Mouse (Mus musculus): ENCODE results near the gene Tbc1d22a. TPM values are rescaled to one million over a fixed set of nuclear protein-coding genes. Genes with fewer than 3 reads are reported as not detected.

Tbc1d22a gene
- polyA plus RNA-seq, 1 experiment from 2014 or later, result 12.4 TPM

DNA sequence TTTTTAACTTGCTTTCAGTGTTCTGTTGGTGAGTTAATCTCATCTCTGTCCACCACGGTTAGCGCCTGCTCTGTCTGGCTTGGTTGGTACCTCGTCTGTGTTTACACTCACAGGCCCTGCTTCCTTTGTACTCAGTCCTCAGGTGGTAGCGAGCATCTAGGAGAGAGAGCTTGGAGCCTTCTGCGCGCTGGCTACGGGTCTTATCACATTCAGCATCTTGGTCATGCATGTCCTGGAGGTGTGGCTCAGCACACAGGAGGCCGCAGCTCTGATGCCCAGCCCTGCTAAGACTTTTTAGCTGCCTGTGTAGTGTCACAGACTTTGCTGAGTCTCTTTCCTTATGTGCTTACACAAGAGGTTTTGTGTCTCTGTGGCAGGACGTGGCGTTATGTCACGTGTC is 15.4 kb downstream of the Tbc1d22a start:
- Histone ChIP-seq H3K9me3 (no peaks in the 10 kb centered on the region), H3K27me3 (no peaks in the 10 kb centered on the region), H3K4me1 (0 out of 2 replicates have a peak, but pooled peaks cover 8% of the 10 kb centered on the region), H3K4me2 (no peak overlapping the region), H3K36me3 (no peaks in the 10 kb centered on the region), H3K9ac (no peak overlapping the region), H3K4me3 (no peak overlapping the region), H3K27ac (no peak overlapping the region)
- ATAC-seq (ENCODE audit: insufficient number of reproducible peaks, low FRiP score, low TSS enrichment, low read depth), result no peak
- WGBS, result 59% methylated on average over 11 of the region's 11 CpGs

DNA sequence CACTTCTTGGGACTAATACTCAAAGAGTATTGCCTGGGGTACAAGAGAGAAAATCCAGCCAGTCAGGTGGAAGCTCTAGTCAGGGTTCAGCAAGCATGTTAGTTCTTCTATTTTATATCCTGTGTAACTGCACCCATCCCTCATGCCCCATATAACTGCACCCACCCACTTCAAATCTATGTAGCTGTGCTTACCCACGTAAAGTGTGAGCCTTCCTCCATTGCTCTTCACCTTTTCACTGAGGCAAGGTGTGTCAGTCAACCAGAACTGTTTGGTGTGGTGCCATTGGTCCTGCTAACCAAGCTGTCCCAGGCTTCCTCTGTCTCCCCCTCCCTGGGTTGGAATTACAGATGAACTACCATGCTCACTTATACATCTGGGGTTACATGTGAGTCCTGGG is 16.9 kb downstream of the Tbc1d22a start:
- no peak for ATAC-seq (ENCODE audit: insufficient number of reproducible peaks, low FRiP score, low TSS enrichment, low read depth)
- H3K9ac ChIP-seq, result no peak overlapping the region
- 0 out of 2 replicates have a peak, but pooled peaks cover 8% of the 10 kb centered on the region for H3K4me1 ChIP-seq
- H3K36me3 ChIP-seq, result peaks cover 13% of the 10 kb centered on the region; the same call in 1 of the 2 replicates
- H3K4me2 ChIP-seq, result no peak overlapping the region
- no peak overlapping the region for H3K27ac ChIP-seq
- H3K9me3 ChIP-seq, result no peaks in the 10 kb centered on the region
- H3K4me3 ChIP-seq, result no peak overlapping the region
- 68% methylated on average over 1 of the region's 1 CpGs for WGBS
- no peaks in the 10 kb centered on the region for H3K27me3 ChIP-seq

DNA sequence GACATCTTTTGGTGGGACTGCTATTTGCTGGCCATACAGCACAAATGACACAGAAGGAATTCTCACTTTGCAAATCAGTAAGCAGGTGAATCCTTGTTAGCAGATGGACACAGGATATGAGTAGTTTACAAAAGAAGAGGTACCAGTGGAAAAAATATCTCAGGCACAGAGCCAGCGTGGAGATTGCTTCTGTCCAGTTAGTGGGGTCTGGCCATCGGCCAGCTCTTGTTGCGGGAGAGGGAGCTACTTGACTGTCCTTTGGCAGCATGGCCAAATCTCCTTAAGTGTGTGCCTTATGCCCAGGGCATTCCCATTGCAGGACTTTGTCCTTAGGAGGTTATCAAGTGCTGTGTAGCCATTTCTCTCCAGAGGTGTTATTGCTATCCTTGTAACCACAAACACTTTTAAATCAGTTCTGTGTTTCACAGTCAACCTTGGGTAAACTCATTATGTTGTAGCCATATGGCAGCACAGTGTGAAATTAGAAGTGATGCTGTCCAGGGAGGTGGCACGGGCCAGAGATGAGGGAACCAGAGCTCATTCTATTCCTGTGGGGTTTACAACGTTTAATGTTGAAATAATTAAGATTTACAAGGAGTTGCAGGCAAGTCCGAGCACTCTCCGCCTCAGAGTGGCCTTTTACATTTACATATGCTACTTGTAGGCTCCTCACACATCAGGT is 17.7 kb downstream of the Tbc1d22a start:
- peaks cover 16% of the 10 kb centered on the region for H3K36me3 ChIP-seq
- H3K27me3 ChIP-seq, result no peaks in the 10 kb centered on the region
- H3K9me3 ChIP-seq, result no peaks in the 10 kb centered on the region
- no peak overlapping the region for H3K9ac ChIP-seq
- H3K4me1 ChIP-seq, result 0 out of 2 replicates have a peak, but pooled peaks cover 8% of the 10 kb centered on the region
- H3K4me3 ChIP-seq, result no peak overlapping the region
- WGBS, result 27% methylated on average over 7 of the region's 7 CpGs
- H3K27ac ChIP-seq, result no peak overlapping the region
- no peak overlapping the region for H3K4me2 ChIP-seq
- no peak for ATAC-seq (ENCODE audit: insufficient number of reproducible peaks, low FRiP score, low TSS enrichment, low read depth)

DNA sequence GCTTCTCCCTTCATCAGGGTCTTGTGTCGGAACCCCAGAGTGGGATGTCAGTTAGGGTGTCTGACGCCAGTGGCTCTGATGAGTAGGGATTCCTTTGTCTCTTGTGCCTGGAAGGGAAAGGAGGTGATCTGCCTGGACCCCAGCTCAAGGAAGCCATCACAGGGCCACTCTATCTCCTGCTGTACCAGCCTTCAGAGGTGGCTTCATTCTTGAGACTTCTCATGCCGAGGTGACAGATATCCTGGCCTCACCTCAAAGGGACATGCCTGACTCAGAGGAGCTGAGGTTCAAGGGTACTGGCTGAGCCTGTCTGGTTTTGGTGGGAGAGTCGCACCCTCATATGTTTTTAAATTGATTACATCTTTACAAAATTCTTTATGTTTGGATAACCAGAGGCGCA is 19.7 kb downstream of the Tbc1d22a start:
- ATAC-seq (ENCODE audit: insufficient number of reproducible peaks, low FRiP score, low TSS enrichment, low read depth), result no peak
- 0 out of 2 replicates have a peak, but pooled peaks cover 8% of the 10 kb centered on the region for H3K4me1 ChIP-seq
- WGBS, result 85% methylated on average over 5 of the region's 5 CpGs
- no peak overlapping the region for H3K4me3 ChIP-seq
- H3K4me2 ChIP-seq, result no peak overlapping the region
- no peak overlapping the region for H3K9ac ChIP-seq
- no peaks in the 10 kb centered on the region for H3K9me3 ChIP-seq
- no peak overlapping the region for H3K27ac ChIP-seq
- no peaks in the 10 kb centered on the region for H3K27me3 ChIP-seq
- peaks cover 20% of the 10 kb centered on the region for H3K36me3 ChIP-seq

DNA sequence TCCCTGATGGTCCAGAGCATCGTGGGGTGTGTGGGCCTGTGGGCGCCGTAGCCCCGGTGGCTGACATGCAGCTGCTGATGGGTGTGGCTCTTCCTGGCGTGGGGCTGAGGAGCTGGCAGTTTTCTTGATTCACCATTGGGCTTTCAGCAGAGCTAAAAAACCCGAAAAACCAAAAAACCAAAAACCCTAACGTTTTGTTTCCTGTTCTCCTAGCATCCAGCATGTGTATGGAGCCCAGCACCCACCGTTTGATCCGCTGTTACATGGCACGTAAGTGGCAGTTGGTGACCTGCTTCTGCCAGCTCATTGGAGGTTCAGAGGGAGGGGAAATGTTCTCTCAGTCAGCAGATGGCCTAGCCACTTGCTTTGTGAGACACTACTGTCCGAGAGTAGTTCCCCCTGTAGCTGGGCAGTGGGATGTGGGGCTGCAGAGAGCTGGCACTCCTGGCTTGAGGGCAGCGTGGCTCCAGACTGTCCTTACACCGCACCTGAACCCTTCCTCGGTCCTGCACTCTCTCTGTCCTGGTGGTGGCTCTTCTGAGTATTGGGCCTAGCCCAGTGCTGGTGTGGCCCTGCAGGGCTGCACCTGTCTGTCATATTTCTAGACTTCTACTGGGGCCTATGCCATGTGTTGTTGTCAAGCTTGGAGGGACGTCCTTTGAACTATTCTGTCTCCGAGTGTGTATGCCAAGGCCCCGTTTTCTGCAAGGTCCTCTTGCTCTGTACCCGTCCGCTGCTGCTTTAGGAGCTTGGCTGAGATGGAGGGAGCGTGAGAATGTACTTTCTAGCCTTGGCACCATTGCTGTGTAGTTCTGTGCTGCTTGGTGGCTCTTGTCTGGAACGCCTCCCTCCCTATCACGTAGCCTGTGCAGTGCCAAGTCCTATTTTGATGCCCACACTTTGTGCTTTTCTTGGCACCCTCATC is 20.5 kb downstream of the Tbc1d22a start:
- Histone ChIP-seq H3K36me3 (peaks cover 20% of the 10 kb centered on the region), H3K27me3 (no peaks in the 10 kb centered on the region), H3K27ac (no peak overlapping the region), H3K4me3 (no peak overlapping the region), H3K4me1 (0 out of 2 replicates have a peak, but pooled peaks cover 5% of the 10 kb centered on the region), H3K9me3 (no peaks in the 10 kb centered on the region), H3K9ac (no peak overlapping the region), H3K4me2 (no peak overlapping the region)
- 80% methylated on average over 22 of the region's 22 CpGs for WGBS
- no peak for ATAC-seq (ENCODE audit: insufficient number of reproducible peaks, low FRiP score, low TSS enrichment, low read depth)

DNA sequence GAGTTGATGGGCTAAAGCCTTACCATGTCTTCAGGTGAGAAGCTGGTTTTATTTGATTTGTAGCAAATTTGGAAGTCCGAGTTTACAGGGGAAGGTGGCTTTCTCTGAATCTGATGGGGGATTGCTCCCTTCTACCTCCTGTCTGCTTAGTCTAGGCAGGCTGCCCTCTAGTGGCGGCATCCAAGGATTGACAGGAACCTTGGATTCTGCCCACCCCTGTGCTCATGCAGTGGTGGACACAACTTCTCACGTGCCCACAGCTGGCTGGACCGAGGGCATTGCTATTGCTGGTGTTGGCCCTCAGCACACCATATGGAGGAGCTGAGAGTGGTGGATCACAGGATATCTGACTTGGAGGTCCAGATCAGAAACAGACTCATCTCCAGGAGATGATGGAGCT is 22.0 kb downstream of the Tbc1d22a start:
- no peak overlapping the region for H3K4me2 ChIP-seq
- no peak overlapping the region for H3K4me3 ChIP-seq
- H3K9me3 ChIP-seq, result no peaks in the 10 kb centered on the region
- H3K9ac ChIP-seq, result no peak overlapping the region
- 42% methylated on average over 4 of the region's 4 CpGs for WGBS
- peaks cover 27% of the 10 kb centered on the region for H3K36me3 ChIP-seq
- no peaks in the 10 kb centered on the region for H3K4me1 ChIP-seq
- ATAC-seq (ENCODE audit: insufficient number of reproducible peaks, low FRiP score, low TSS enrichment, low read depth), result no peak
- H3K27ac ChIP-seq, result no peak overlapping the region
- H3K27me3 ChIP-seq, result no peaks in the 10 kb centered on the region

DNA sequence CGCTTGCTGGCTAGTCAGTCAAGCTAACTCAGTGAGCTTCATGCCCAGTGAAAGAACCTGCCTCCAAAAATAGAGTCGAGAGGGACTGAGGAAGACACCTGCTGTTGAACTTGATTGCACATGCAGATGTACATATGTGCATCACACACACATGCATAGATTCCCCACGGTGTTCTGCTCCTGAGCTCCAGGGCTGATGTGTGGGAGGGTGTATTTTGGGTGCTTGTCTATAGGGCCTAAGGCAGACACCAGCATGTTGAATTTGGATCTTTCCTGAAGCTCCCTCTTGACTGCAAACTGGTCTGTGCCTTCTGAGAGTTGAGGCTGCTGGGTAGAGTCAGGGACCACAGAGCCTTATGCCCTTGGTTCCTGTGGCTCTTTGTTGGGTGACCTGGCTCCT is 23.8 kb downstream of the Tbc1d22a start:
- H3K4me3 ChIP-seq, result no peak overlapping the region
- H3K9ac ChIP-seq, result no peak overlapping the region
- no peak overlapping the region for H3K4me2 ChIP-seq
- no peaks in the 10 kb centered on the region for H3K27me3 ChIP-seq
- H3K27ac ChIP-seq, result no peak overlapping the region
- H3K9me3 ChIP-seq, result no peaks in the 10 kb centered on the region
- no peaks in the 10 kb centered on the region for H3K4me1 ChIP-seq
- WGBS, result 85% methylated on average over 3 of the region's 3 CpGs
- H3K36me3 ChIP-seq, result peaks cover 44% of the 10 kb centered on the region
- ATAC-seq (ENCODE audit: insufficient number of reproducible peaks, low FRiP score, low TSS enrichment, low read depth), result no peak

DNA sequence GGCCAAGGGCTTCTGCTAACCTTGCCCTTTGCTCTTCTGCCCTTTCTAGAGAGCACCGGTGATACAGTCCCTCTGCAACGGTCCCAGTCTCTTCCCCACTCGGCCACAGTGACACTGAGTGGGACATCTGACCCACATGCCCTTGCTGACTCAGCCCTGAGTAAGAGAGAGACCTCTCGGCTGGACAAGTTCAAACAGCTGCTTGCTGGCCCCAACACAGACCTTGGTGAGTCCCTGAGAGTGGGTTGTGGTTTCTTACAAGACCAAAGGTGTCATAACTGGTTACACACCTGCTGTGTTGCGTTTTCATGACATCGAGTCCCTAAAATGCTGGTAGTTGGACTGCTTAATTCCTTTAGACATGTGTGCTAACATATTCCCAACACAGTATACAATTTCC is 24.8 kb downstream of the Tbc1d22a start:
- H3K36me3 ChIP-seq, result peaks cover 44% of the 10 kb centered on the region
- no peaks in the 10 kb centered on the region for H3K9me3 ChIP-seq
- ATAC-seq (ENCODE audit: insufficient number of reproducible peaks, low FRiP score, low TSS enrichment, low read depth), result no peak
- no peak overlapping the region for H3K4me3 ChIP-seq
- H3K9ac ChIP-seq, result no peak overlapping the region
- H3K4me1 ChIP-seq, result no peaks in the 10 kb centered on the region
- H3K27ac ChIP-seq, result no peak overlapping the region
- H3K27me3 ChIP-seq, result no peaks in the 10 kb centered on the region
- WGBS, result 84% methylated on average over 6 of the region's 6 CpGs
- H3K4me2 ChIP-seq, result no peak overlapping the region

DNA sequence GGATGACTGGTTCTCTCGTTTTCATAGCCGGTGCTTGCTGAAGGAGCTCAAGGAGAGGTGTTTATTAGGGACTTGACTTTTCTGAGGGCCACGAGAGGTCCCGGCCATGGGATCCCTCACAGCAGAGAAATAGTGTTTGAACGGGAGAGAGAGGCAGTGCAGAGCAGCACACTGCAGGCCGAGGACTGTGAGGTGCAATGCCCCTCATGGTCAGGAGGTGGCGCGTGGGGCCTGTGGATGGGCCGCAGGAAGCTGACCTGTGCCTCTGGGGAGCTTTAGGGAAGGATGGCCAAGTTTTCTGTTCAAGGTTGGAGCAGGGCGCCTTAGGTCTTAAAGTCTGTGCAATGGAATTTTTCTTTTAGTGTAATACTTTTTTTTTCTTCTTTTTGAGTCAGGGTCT is 25.5 kb downstream of the Tbc1d22a start:
- Histone ChIP-seq H3K27ac (no peak overlapping the region), H3K9me3 (no peaks in the 10 kb centered on the region), H3K36me3 (peaks cover 44% of the 10 kb centered on the region), H3K4me3 (no peak overlapping the region), H3K4me2 (no peak overlapping the region), H3K9ac (no peak overlapping the region), H3K27me3 (no peaks in the 10 kb centered on the region), H3K4me1 (no peaks in the 10 kb centered on the region)
- no peak for ATAC-seq (ENCODE audit: insufficient number of reproducible peaks, low FRiP score, low TSS enrichment, low read depth)
- WGBS, result 31% methylated on average over 10 of the region's 10 CpGs

DNA sequence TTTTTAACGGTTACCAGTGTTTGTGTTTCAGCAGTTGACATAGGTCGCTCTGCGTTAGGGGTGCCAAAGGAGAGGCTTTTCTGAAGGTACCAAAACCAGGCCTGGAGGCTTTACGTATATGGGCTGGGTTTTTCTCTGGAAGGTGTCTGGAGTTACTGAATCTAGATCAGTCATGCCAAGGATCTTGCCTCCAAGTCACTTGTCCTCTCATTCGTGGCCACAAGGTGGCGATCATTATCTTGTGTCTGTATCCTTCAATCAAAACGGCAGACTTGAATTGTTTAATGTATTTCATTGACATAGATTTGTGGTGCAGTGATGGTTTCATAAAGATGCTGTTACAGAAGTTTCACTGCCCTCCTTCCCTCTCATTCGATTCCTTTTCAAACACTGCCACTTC is 29.4 kb downstream of the Tbc1d22a start:
- no peaks in the 10 kb centered on the region for H3K27me3 ChIP-seq
- 34% methylated on average over 8 of the region's 8 CpGs for WGBS
- H3K4me2 ChIP-seq, result no peak overlapping the region
- H3K9ac ChIP-seq, result no peak overlapping the region
- peaks cover 33% of the 10 kb centered on the region for H3K36me3 ChIP-seq
- H3K4me3 ChIP-seq, result no peak overlapping the region
- H3K9me3 ChIP-seq, result no peaks in the 10 kb centered on the region
- no peak for ATAC-seq (ENCODE audit: insufficient number of reproducible peaks, low FRiP score, low TSS enrichment, low read depth)
- H3K27ac ChIP-seq, result no peak overlapping the region
- no peaks in the 10 kb centered on the region for H3K4me1 ChIP-seq

DNA sequence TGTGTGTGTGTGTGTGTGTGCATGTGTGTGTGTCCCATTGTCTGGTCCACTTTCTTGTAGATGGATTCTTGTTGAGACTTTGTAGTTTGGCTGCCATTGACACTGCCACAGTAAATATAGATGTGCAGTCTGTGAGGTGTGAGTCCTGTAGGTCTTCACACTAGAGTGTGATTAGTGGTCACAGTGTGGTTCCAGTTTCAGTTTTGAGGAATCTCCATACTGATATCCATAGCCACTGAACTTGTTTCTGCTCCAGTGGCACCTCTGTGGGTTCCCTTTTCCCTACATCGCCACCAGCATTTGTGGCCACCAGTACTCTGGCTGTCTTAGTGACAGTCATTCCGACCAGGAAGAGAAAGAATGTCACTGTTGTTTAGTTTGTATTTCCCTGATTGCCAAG is 30.1 kb downstream of the Tbc1d22a start:
- Histone ChIP-seq H3K27me3 (no peaks in the 10 kb centered on the region), H3K27ac (no peak overlapping the region), H3K4me3 (no peak overlapping the region), H3K4me1 (no peaks in the 10 kb centered on the region), H3K36me3 (peaks cover 33% of the 10 kb centered on the region), H3K4me2 (no peak overlapping the region), H3K9me3 (no peaks in the 10 kb centered on the region), H3K9ac (no peak overlapping the region)
- 85% methylated on average over 2 of the region's 2 CpGs for WGBS
- no peak for ATAC-seq (ENCODE audit: insufficient number of reproducible peaks, low FRiP score, low TSS enrichment, low read depth)

DNA sequence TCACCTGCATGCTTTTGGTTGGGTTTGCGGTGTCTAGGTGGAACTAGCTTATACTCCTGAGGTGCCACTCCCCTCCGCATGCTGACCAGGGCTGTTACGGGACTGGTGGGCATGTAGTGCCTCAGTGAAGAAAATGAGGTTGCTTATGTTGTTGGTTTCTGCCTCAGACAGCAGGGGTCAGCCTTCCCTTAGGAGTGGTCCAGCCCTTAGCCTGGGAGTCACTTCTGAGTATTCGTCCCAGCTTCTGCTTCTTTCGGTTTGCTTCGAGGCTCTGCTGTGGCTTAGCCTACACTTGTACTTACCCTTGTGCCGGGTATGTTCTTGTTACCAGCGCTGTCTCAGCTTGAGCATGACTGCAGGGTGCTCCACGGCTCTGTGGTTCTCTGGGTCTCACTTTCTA is 36.0 kb downstream of the Tbc1d22a start:
- no peak for ATAC-seq (ENCODE audit: insufficient number of reproducible peaks, low FRiP score, low TSS enrichment, low read depth)
- H3K27ac ChIP-seq, result no peak overlapping the region
- no peaks in the 10 kb centered on the region for H3K27me3 ChIP-seq
- H3K4me1 ChIP-seq, result 0 out of 2 replicates have a peak, but pooled peaks cover 3% of the 10 kb centered on the region
- 62% methylated on average over 9 of the region's 9 CpGs for WGBS
- peaks cover 15% of the 10 kb centered on the region for H3K36me3 ChIP-seq
- H3K9ac ChIP-seq, result no peak overlapping the region
- H3K9me3 ChIP-seq, result no peaks in the 10 kb centered on the region
- H3K4me3 ChIP-seq, result no peak overlapping the region
- H3K4me2 ChIP-seq, result no peak overlapping the region

Measured in limb, embryonic 15.5 days (tissue).